Mouse (Mus musculus) hindbrain, embryonic 16.5 days (tissue): Measurements from ENCODE around the gene Rgs7. TPM values are rescaled to one million over a fixed set of nuclear protein-coding genes. Genes with fewer than 3 reads are reported as not detected.

Source experiments
- ATAC-seq: fragments of 200-750 bp; cut with Nextera tagmentation; 2 replicates; pipeline ENCODE4 v1.8.0; 2017; ENCODE audit warnings: moderate TSS enrichment, moderate library complexity
- H3K27ac ChIP-seq: fragments of 300-500 bp; sonication (generic); 2 replicates; pipeline ENCODE4 v1.5.1; 2014; ENCODE audit warnings: low read depth, mild to moderate bottlenecking, control low read depth, low read length, moderate library complexity
- H3K27me3 ChIP-seq: fragments of 300-500 bp; sonication (generic); replicated peaks from 2 replicates; pipeline ENCODE4 v1.6.1; 2014; ENCODE audit warnings: low read length; ENCODE audit not compliant: control insufficient read depth, insufficient read depth
- H3K36me3 ChIP-seq: fragments of 300-500 bp; sonication (generic); 2 replicates; pipeline ENCODE4 v1.6.1; 2014; ENCODE audit warnings: mild to moderate bottlenecking, low read length, moderate library complexity, mixed read lengths; ENCODE audit not compliant: control insufficient read depth, insufficient read depth
- H3K4me1 ChIP-seq: fragments of 300-500 bp; sonication (generic); 2 replicates; pipeline ENCODE4 v1.6.1; 2014; ENCODE audit warnings: low read depth, low read length; ENCODE audit not compliant: control insufficient read depth, insufficient read depth
- H3K4me2 ChIP-seq: fragments of 300-500 bp; sonication (generic); 2 replicates; pipeline ENCODE4 v1.6.1; 2014; ENCODE audit warnings: mild to moderate bottlenecking, low read length, control low read depth, moderate library complexity
- H3K4me3 ChIP-seq: fragments of 300-500 bp; sonication (generic); 2 replicates; pipeline ENCODE4 v1.5.1; 2014; ENCODE audit warnings: mild to moderate bottlenecking, low read length, control low read depth, moderate library complexity
- H3K9ac ChIP-seq: fragments of 300-500 bp; sonication (generic); 2 replicates; pipeline ENCODE4 v1.6.1; 2014; ENCODE audit warnings: low read depth, mild to moderate bottlenecking, control low read depth, low read length, moderate library complexity
- H3K9me3 ChIP-seq: fragments of 300-500 bp; sonication (generic); 2 replicates; pipeline ENCODE4 v1.6.1; 2014; ENCODE audit warnings: mild to moderate bottlenecking, low read length, moderate library complexity; ENCODE audit not compliant: control insufficient read depth
- WGBS: fragments of 180-500 bp; shearing (Covaris S2); extraction: QIAGEN DNeasy Blood & Tissue Kit; methylation state at CpG from one replicate; pipeline ENCODE4 v1.1.7; 2014; 5-methylcytosine and 5-hydroxymethylcytosine counted together
- polyA plus RNA-seq: library from polyadenylated mRNA; unstranded; fragments of >200 nt; fragmentation: Nextera tagmentation; extraction: Ambion mirVana; gene quantifications from 2 replicates; pipeline ENCODE4 v1.2.1, GENCODE M21; 2015

The Rgs7 gene
- polyA plus RNA-seq, 1 experiment from 2014 or later: 46.5 TPM

- Histone ChIP-seq H3K4me2 (no peak overlapping the region), H3K27ac (no peak overlapping the region), H3K4me1 (no peaks in the 10 kb centered on the region), H3K4me3 (no peak overlapping the region), H3K9me3 (no peaks in the 10 kb centered on the region), H3K9ac (no peak overlapping the region), H3K27me3 (no peaks in the 10 kb centered on the region), H3K36me3 (no peaks in the 10 kb centered on the region)
- WGBS: 62% methylated on average over 2 of the region's 2 CpGs
- peak; percentile 80 for ATAC-seq
These were observed 252.2 kb downstream of the Rgs7 start for GRCm38 (mm10) chr1:175240137-175240536.

- H3K27ac ChIP-seq: no peak overlapping the region
- no peak for ATAC-seq
- no peak overlapping the region for H3K9ac ChIP-seq
- no peaks in the 10 kb centered on the region for H3K9me3 ChIP-seq
- H3K27me3 ChIP-seq: no peaks in the 10 kb centered on the region
- no peaks in the 10 kb centered on the region for H3K4me1 ChIP-seq
- H3K36me3 ChIP-seq: no peaks in the 10 kb centered on the region
- H3K4me3 ChIP-seq: no peak overlapping the region
- H3K4me2 ChIP-seq: no peak overlapping the region
- 72% methylated on average over 3 of the region's 3 CpGs for WGBS
These were observed 270.5 kb downstream of the Rgs7 start for GRCm38 (mm10) chr1:175221593-175222500.

- Histone ChIP-seq H3K36me3 (no peaks in the 10 kb centered on the region), H3K27me3 (no peaks in the 10 kb centered on the region), H3K27ac (no peak overlapping the region), H3K9me3 (no peaks in the 10 kb centered on the region), H3K9ac (no peak overlapping the region), H3K4me3 (no peak overlapping the region), H3K4me1 (no peaks in the 10 kb centered on the region), H3K4me2 (no peak overlapping the region)
- 84% methylated on average over 2 of the region's 2 CpGs for WGBS
- no peak for ATAC-seq
These were observed 272.7 kb downstream of the Rgs7 start for GRCm38 (mm10) chr1:175219563-175219962.

- H3K9ac ChIP-seq: no peak overlapping the region
- WGBS: 70% methylated on average over 2 of the region's 2 CpGs
- H3K36me3 ChIP-seq: no peaks in the 10 kb centered on the region
- H3K4me2 ChIP-seq: no peak overlapping the region
- H3K4me1 ChIP-seq: no peaks in the 10 kb centered on the region
- ATAC-seq: no peak
- no peak overlapping the region for H3K4me3 ChIP-seq
- H3K9me3 ChIP-seq: no peaks in the 10 kb centered on the region
- H3K27me3 ChIP-seq: no peaks in the 10 kb centered on the region
- no peak overlapping the region for H3K27ac ChIP-seq
These were observed 285.3 kb downstream of the Rgs7 start for GRCm38 (mm10) chr1:175207004-175207403.

GRCm38 (mm10) chr1:175205633-175206032 lies 286.7 kb downstream of the Rgs7 start:
- Histone ChIP-seq H3K4me3 (no peak overlapping the region), H3K9me3 (no peaks in the 10 kb centered on the region), H3K27ac (no peak overlapping the region), H3K9ac (no peak overlapping the region), H3K4me1 (no peaks in the 10 kb centered on the region), H3K4me2 (no peak overlapping the region), H3K27me3 (no peaks in the 10 kb centered on the region), H3K36me3 (no peaks in the 10 kb centered on the region)
- ATAC-seq: no peak
- 68% methylated on average over 1 of the region's 1 CpGs for WGBS

- WGBS: 65% methylated on average over 1 of the region's 1 CpGs
- H3K27me3 ChIP-seq: no peaks in the 10 kb centered on the region
- H3K4me2 ChIP-seq: no peak overlapping the region
- H3K27ac ChIP-seq: no peak overlapping the region
- no peaks in the 10 kb centered on the region for H3K9me3 ChIP-seq
- H3K9ac ChIP-seq: no peak overlapping the region
- no peak for ATAC-seq
- no peaks in the 10 kb centered on the region for H3K36me3 ChIP-seq
- no peak overlapping the region for H3K4me3 ChIP-seq
- H3K4me1 ChIP-seq: no peaks in the 10 kb centered on the region
These were observed 288.8 kb downstream of the Rgs7 start for GRCm38 (mm10) chr1:175203544-175203943.

GRCm38 (mm10) chr1:175202902-175203301 lies 289.4 kb downstream of the Rgs7 start:
- no peak overlapping the region for H3K27ac ChIP-seq
- no peak overlapping the region for H3K4me2 ChIP-seq
- H3K4me3 ChIP-seq: no peak overlapping the region
- no peak for ATAC-seq
- no peaks in the 10 kb centered on the region for H3K9me3 ChIP-seq
- no peaks in the 10 kb centered on the region for H3K4me1 ChIP-seq
- WGBS: 46% methylated on average over 2 of the region's 2 CpGs
- H3K27me3 ChIP-seq: no peaks in the 10 kb centered on the region
- H3K36me3 ChIP-seq: no peaks in the 10 kb centered on the region
- no peak overlapping the region for H3K9ac ChIP-seq

GRCm38 (mm10) chr1:175198881-175199280 lies 293.4 kb downstream of the Rgs7 start:
- no peak overlapping the region for H3K4me3 ChIP-seq
- no peak overlapping the region for H3K4me2 ChIP-seq
- no peak overlapping the region for H3K27ac ChIP-seq
- H3K9me3 ChIP-seq: no peaks in the 10 kb centered on the region
- H3K4me1 ChIP-seq: no peaks in the 10 kb centered on the region
- H3K36me3 ChIP-seq: no peaks in the 10 kb centered on the region
- no peak for ATAC-seq
- no peak overlapping the region for H3K9ac ChIP-seq
- WGBS: 97% methylated on average over 4 of the region's 4 CpGs
- no peaks in the 10 kb centered on the region for H3K27me3 ChIP-seq

GRCm38 (mm10) chr1:175195806-175196205 lies 296.5 kb downstream of the Rgs7 start:
- Histone ChIP-seq H3K4me1 (no peaks in the 10 kb centered on the region), H3K27me3 (no peaks in the 10 kb centered on the region), H3K36me3 (no peaks in the 10 kb centered on the region), H3K9me3 (no peaks in the 10 kb centered on the region), H3K27ac (no peak overlapping the region), H3K4me3 (no peak overlapping the region), H3K9ac (no peak overlapping the region), H3K4me2 (no peak overlapping the region)
- WGBS: 89% methylated on average over 4 of the region's 4 CpGs
- ATAC-seq: no peak
